9 mouse cellular contexts compared by ENCODE assay signal in genomic region chr2:21141189-21141519, GRCm38 (mm10).
A peak's percentile ranks its signal among the peaks of the same experiment; 100 is the strongest.
DNase-seq lines count a peak whose midpoint lies in the region; ATAC-seq lines count a peak whose summit lies in the region.
"Had no signal": no experiment of that assay in that cellular context is flagged by ENCODE, and none has a peak within 500 bp of the region (broad histone marks: within the 10 kb centered on the region; RNA-seq: fewer than 3 reads in every experiment).

No protein-coding gene starts in this region.

- no peaks in the 10 kb centered on the region for H3K4me1 ChIP-seq in neural tube, embryonic 11.5 days (ENCODE audit: control insufficient read depth, insufficient read depth, low read length)
- H3K4me1 ChIP-seq in liver, embryonic 11.5 days (replicated peaks; ENCODE audit: control insufficient read depth, insufficient read depth, low read length): no peaks in the 10 kb centered on the region
- no peaks in the 10 kb centered on the region; the same call in 1 of the 2 replicates for H3K4me1 ChIP-seq in stomach, embryonic 16.5 days (ENCODE audit: control insufficient read depth, insufficient read depth, low read length)

- peak overlapping the region; percentile 67 for H3K27ac ChIP-seq in neural tube, embryonic 11.5 days (ENCODE audit: low read depth, low read length)
- H3K27ac ChIP-seq in liver, embryonic 11.5 days (ENCODE audit: low read depth, low read length): no peak overlapping the region
- H3K27ac ChIP-seq in stomach, embryonic 16.5 days (ENCODE audit: low read length): peak overlapping the region; percentile 48

- peak overlapping the region; percentile 64 for H3K9ac ChIP-seq in neural tube, embryonic 11.5 days (ENCODE audit: low read length)
- no peak overlapping the region for H3K9ac ChIP-seq in liver, embryonic 11.5 days (ENCODE audit: low read depth, low read length)
- H3K9ac ChIP-seq in stomach, embryonic 16.5 days (ENCODE audit: low read length): peak overlapping the region; percentile 74

- no peaks in the 10 kb centered on the region for H3K27me3 ChIP-seq in neural tube, embryonic 11.5 days (ENCODE audit: control insufficient read depth, insufficient read depth, low read length)
- peaks cover 9% of the 10 kb centered on the region for H3K27me3 ChIP-seq in liver, embryonic 11.5 days (replicated peaks; ENCODE audit: control insufficient read depth, insufficient read depth, low read length)
- H3K27me3 ChIP-seq in stomach, embryonic 16.5 days (ENCODE audit: control insufficient read depth, insufficient read depth, low read length): no peaks in the 10 kb centered on the region

- peak overlapping the region; percentile 44 for H3K4me3 ChIP-seq in neural tube, embryonic 11.5 days (ENCODE audit: low read depth, low read length)
- peak overlapping the region; percentile 54; the same call in 1 of the 2 replicates for H3K4me3 ChIP-seq in liver, embryonic 11.5 days (ENCODE audit: low read depth, low read length)
- peak overlapping the region; percentile 61 for H3K4me3 ChIP-seq in stomach, embryonic 16.5 days (replicated peaks; ENCODE audit: low read length)
- H3K4me3 ChIP-seq: myocyte had no signal

- DNase-seq in cerebellum, adult 8-10 months: peak; percentile 37
- DNase-seq in cerebellum, adult 9-11 months: no peak
- no peak for DNase-seq in neural tube, embryonic 11.5 days (ENCODE audit: low spot score)
- DNase-seq in neural tube, embryonic 10.5 days (ENCODE audit: extremely low spot score, low spot score): no peak
- no peak for DNase-seq in liver, embryonic 11.5 days (ENCODE audit: low spot score)
- DNase-seq in right cerebral cortex, postnatal 36 days (ENCODE audit: low spot score in 2 of 2): no peak

- ATAC-seq in neural tube, embryonic 11.5 days (ENCODE audit: insufficient read depth, low FRiP score, low TSS enrichment): 0 out of 2 replicates have a peak, but pooled peaks have one; percentile 13
- no peak for ATAC-seq in liver, embryonic 11.5 days (replicated peaks; ENCODE audit: low FRiP score)
- no peak for ATAC-seq in stomach, embryonic 16.5 days (ENCODE audit: insufficient read depth, low FRiP score)
- no peak for ATAC-seq in activated CD4-positive, CD25-positive, alpha-beta regulatory T cell, adult 4 months

- 16% methylated on average over 7 of the region's 7 CpGs for WGBS in neural tube, embryonic 11.5 days
- 15% methylated on average over 7 of the region's 7 CpGs for WGBS in liver, embryonic 11.5 days
- WGBS in stomach, embryonic 16.5 days: 18% methylated on average over 7 of the region's 7 CpGs

- peak overlapping the region; percentile 93 for H3K4me2 ChIP-seq in neural tube, embryonic 11.5 days (ENCODE audit: low read depth)
- peak overlapping the region; percentile 90 for H3K4me2 ChIP-seq in liver, embryonic 11.5 days
- peak overlapping the region; percentile 100 for H3K4me2 ChIP-seq in stomach, embryonic 16.5 days (ENCODE audit: low read depth, low read length)

- H3K9me3 ChIP-seq in neural tube, embryonic 11.5 days (ENCODE audit: control insufficient read depth, low read length): no peaks in the 10 kb centered on the region
- H3K9me3 ChIP-seq in liver, embryonic 11.5 days (ENCODE audit: control insufficient read depth, low read length): no peaks in the 10 kb centered on the region
- no peaks in the 10 kb centered on the region for H3K9me3 ChIP-seq in stomach, embryonic 16.5 days (replicated peaks; ENCODE audit: control insufficient read depth, low read length)

- no peaks in the 10 kb centered on the region for H3K36me3 ChIP-seq in neural tube, embryonic 11.5 days (ENCODE audit: control insufficient read depth, insufficient read depth, low read length)
- H3K36me3 ChIP-seq in liver, embryonic 11.5 days (ENCODE audit: control insufficient read depth, insufficient read depth, low read length): no peaks in the 10 kb centered on the region
- H3K36me3 ChIP-seq in stomach, embryonic 16.5 days (ENCODE audit: control insufficient read depth, insufficient read depth, low read length): no peaks in the 10 kb centered on the region
